Mouse (Mus musculus) midbrain, embryonic 16.5 days (tissue): ENCODE measurements around the gene D630045J12Rik. TPM values are rescaled to one million over a fixed set of nuclear protein-coding genes. Genes with fewer than 3 reads are reported as not detected.

ENCODE experiments used
- ATAC-seq: fragments of 200-750 bp; cut with Nextera tagmentation; 2 replicates; pipeline ENCODE4 v1.8.0; 2017; ENCODE audit warnings: moderate TSS enrichment
- H3K27ac ChIP-seq: fragments of 300-500 bp; sonication (generic); 2 replicates; pipeline ENCODE4 v1.5.1; 2014; ENCODE audit warnings: mild to moderate bottlenecking, low read length, mixed read lengths
- H3K27me3 ChIP-seq: fragments of 300-500 bp; sonication (generic); 2 replicates; pipeline ENCODE4 v1.6.1; 2014; ENCODE audit warnings: low read depth, low read length, mixed read lengths; ENCODE audit not compliant: control insufficient read depth, insufficient read depth
- H3K36me3 ChIP-seq: fragments of 300-500 bp; sonication (generic); 2 replicates; pipeline ENCODE4 v1.6.1; 2014; ENCODE audit warnings: mild to moderate bottlenecking, low read length, moderate library complexity, mixed read lengths; ENCODE audit not compliant: control insufficient read depth, insufficient read depth
- H3K4me1 ChIP-seq: fragments of 300-500 bp; sonication (generic); 2 replicates; pipeline ENCODE4 v1.6.1; 2014; ENCODE audit warnings: mild to moderate bottlenecking, low read length, mixed read lengths; ENCODE audit not compliant: control insufficient read depth, insufficient read depth
- H3K4me2 ChIP-seq: fragments of 300-500 bp; sonication (generic); 2 replicates; pipeline ENCODE4 v1.6.1; 2014; ENCODE audit warnings: mild to moderate bottlenecking, low read length, mixed read lengths
- H3K4me3 ChIP-seq: fragments of 300-500 bp; sonication (generic); 2 replicates; pipeline ENCODE4 v1.5.1; 2014; ENCODE audit warnings: low read depth, mild to moderate bottlenecking, low read length, moderate library complexity, mixed read lengths
- H3K9ac ChIP-seq: fragments of 300-500 bp; sonication (generic); 2 replicates; pipeline ENCODE4 v1.6.1; 2014; ENCODE audit warnings: low read depth, low read length, mixed read lengths
- H3K9me3 ChIP-seq: fragments of 300-500 bp; sonication (generic); replicated peaks from 2 replicates; pipeline ENCODE4 v1.6.1; 2014; ENCODE audit warnings: mild to moderate bottlenecking, low read length, mixed read lengths; ENCODE audit not compliant: control insufficient read depth, poor library complexity, severe bottlenecking
- WGBS: fragments of 180-500 bp; shearing (Covaris S2); extraction: QIAGEN DNeasy Blood & Tissue Kit; methylation state at CpG from one replicate; pipeline ENCODE4 v1.1.7; 2014; 5-methylcytosine and 5-hydroxymethylcytosine counted together
- polyA plus RNA-seq: library from polyadenylated mRNA; unstranded; fragments of >200 nt; fragmentation: Nextera tagmentation; extraction: Ambion mirVana; gene quantifications from 2 replicates; pipeline ENCODE4 v1.2.1, GENCODE M21; 2015

D630045J12Rik gene
- polyA plus RNA-seq, 1 experiment from 2014 or later: 15.8 TPM

DNA sequence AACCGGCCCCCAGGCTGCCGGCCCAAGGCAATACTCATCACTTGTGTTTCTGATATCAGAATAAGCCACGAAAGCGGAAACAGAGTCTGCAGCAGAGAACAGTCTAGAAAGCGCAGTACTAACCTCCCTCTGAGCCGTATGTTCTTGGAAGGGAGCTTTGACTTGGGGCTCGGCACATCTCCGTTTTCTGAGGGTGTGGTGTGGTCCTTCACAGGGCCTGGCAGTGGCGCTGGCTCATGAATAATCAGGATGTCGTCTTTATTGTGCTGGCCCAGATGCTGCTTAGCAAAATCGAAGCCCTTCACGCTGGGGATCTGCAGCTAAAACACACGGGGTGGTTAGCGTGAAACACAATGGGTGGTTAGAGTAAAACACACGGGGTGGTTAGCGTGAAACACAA lies 95.9 kb downstream of the D630045J12Rik start:
- Histone ChIP-seq H3K27ac (peak overlapping the region; percentile 2; the same call in 1 of the 2 replicates), H3K36me3 (peaks cover 12% of the 10 kb centered on the region), H3K9ac (no peak overlapping the region)

DNA sequence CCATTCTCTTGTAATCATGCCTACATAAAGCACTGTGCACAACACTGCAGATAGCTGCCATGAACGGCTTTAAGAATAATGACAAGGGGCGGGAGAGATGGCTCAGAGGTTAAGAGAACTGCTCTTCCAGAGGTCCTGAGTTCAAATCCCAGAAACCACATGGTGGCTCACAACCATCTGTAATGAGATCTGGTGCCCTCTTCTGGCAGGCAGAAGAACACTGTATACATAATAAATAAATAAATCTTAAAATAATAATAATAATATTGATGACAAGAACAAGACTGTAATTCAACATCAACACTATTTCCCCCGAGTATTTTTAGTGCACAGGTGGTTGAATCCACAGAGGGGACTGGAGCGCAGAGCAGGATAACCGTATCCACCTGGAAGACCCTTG lies 97.6 kb downstream of the D630045J12Rik start:
- no peaks in the 10 kb centered on the region for H3K9me3 ChIP-seq
- H3K27me3 ChIP-seq: no peaks in the 10 kb centered on the region
- peaks cover 13% of the 10 kb centered on the region for H3K4me1 ChIP-seq
- no peak overlapping the region for H3K9ac ChIP-seq
- WGBS: 94% methylated on average over 5 of the region's 5 CpGs
- H3K4me3 ChIP-seq: no peak overlapping the region
- no peak for ATAC-seq
- no peak overlapping the region for H3K4me2 ChIP-seq
- H3K36me3 ChIP-seq: peaks cover 14% of the 10 kb centered on the region
- H3K27ac ChIP-seq: no peak overlapping the region

More for the DNA sequence above, 95.9 kb downstream of the D630045J12Rik start:
- ATAC-seq: no peak
- 40% methylated on average over 16 of the region's 16 CpGs for WGBS
- Histone ChIP-seq H3K27me3 (no peaks in the 10 kb centered on the region), H3K4me1 (peaks cover 13% of the 10 kb centered on the region), H3K4me2 (no peak overlapping the region), H3K4me3 (no peak overlapping the region), H3K9me3 (no peaks in the 10 kb centered on the region)

DNA sequence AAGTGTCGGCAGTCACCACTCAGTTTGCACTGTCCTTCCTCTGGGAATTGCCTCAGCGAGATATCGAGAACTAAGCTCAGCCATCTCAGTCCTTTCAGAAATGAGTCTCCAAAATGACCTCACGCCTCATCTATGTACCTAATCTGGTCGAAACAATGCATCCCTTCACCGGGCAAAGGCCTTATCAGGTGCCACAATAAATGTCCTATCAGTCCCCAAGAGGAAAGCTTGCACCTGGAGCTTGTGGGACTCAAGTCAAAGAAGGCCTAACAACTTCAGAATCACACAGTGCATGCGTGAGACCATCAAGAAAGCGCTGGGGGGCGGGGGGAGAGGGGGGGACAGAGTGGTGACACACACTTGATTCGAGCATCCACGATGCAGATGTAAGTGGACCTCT lies 101.5 kb downstream of the D630045J12Rik start:
- H3K4me1 ChIP-seq: no peaks in the 10 kb centered on the region
- no peak for ATAC-seq
- H3K27ac ChIP-seq: no peak overlapping the region
- no peaks in the 10 kb centered on the region for H3K27me3 ChIP-seq
- no peak overlapping the region for H3K4me3 ChIP-seq
- 85% methylated on average over 11 of the region's 11 CpGs for WGBS
- H3K9ac ChIP-seq: no peak overlapping the region
- no peak overlapping the region for H3K4me2 ChIP-seq
- H3K9me3 ChIP-seq: no peaks in the 10 kb centered on the region
- H3K36me3 ChIP-seq: peaks cover 26% of the 10 kb centered on the region

GRCm38 (mm10) chr6:38149483-38149882 lies 104.3 kb downstream of the D630045J12Rik start:
- H3K27ac ChIP-seq: no peak overlapping the region
- no peak overlapping the region for H3K9ac ChIP-seq
- no peak overlapping the region for H3K4me2 ChIP-seq
- 90% methylated on average over 19 of the region's 19 CpGs for WGBS
- H3K4me1 ChIP-seq: no peaks in the 10 kb centered on the region
- no peaks in the 10 kb centered on the region for H3K27me3 ChIP-seq
- peaks cover 28% of the 10 kb centered on the region for H3K36me3 ChIP-seq
- H3K9me3 ChIP-seq: no peaks in the 10 kb centered on the region
- H3K4me3 ChIP-seq: no peak overlapping the region
- ATAC-seq: no peak

GRCm38 (mm10) chr6:38148626-38149025 lies 105.2 kb downstream of the D630045J12Rik start:
- Histone ChIP-seq H3K4me1 (no peaks in the 10 kb centered on the region), H3K4me3 (no peak overlapping the region), H3K9me3 (no peaks in the 10 kb centered on the region), H3K27me3 (no peaks in the 10 kb centered on the region), H3K36me3 (peaks cover 28% of the 10 kb centered on the region), H3K27ac (no peak overlapping the region), H3K9ac (no peak overlapping the region), H3K4me2 (no peak overlapping the region)
- 90% methylated on average over 10 of the region's 10 CpGs for WGBS
- no peak for ATAC-seq

GRCm38 (mm10) chr6:38147301-38147700 lies 106.5 kb downstream of the D630045J12Rik start:
- Histone ChIP-seq H3K4me1 (no peaks in the 10 kb centered on the region), H3K27me3 (no peaks in the 10 kb centered on the region), H3K27ac (no peak overlapping the region), H3K9ac (no peak overlapping the region), H3K4me2 (no peak overlapping the region), H3K4me3 (no peak overlapping the region), H3K9me3 (no peaks in the 10 kb centered on the region), H3K36me3 (peaks cover 29% of the 10 kb centered on the region)
- ATAC-seq: no peak
- 86% methylated on average over 5 of the region's 5 CpGs for WGBS

DNA sequence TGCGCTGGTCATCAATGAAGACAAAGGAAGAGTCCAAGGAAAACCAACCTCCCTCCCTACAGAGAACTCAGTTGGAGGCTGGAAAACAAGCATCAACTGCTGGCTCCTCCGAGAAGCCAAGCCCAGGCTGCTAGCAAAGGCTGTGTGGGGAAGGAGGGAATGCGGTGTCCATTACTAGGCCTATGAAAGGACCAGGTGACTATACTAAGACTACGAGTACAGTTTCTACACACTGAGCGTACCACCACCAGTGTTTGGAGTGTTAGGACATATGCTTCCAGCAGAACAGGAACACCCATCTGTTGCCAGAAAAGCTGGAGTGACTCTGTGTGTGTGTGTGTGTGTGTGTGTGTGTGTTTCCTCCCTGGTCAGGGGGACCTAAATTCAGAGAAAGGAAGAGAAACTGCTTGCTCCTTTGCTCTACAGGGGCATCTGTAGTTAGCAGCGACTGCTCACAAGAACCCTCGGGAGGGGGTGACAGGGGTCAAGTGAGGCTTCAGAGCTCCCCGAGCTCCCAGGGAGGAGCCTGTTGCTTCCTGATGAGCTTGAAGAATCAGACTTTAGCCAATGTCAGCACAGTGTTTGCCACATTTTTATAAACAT lies 108.2 kb downstream of the D630045J12Rik start:
- H3K9ac ChIP-seq: no peak overlapping the region
- H3K4me2 ChIP-seq: no peak overlapping the region
- no peaks in the 10 kb centered on the region for H3K4me1 ChIP-seq
- H3K36me3 ChIP-seq: peaks cover 31% of the 10 kb centered on the region
- 65% methylated on average over 8 of the region's 8 CpGs for WGBS
- H3K9me3 ChIP-seq: no peaks in the 10 kb centered on the region
- ATAC-seq: no peak
- H3K27me3 ChIP-seq: no peaks in the 10 kb centered on the region
- no peak overlapping the region for H3K27ac ChIP-seq
- H3K4me3 ChIP-seq: no peak overlapping the region

- 78% methylated on average over 9 of the region's 9 CpGs for WGBS
- no peaks in the 10 kb centered on the region for H3K9me3 ChIP-seq
- no peak overlapping the region for H3K4me2 ChIP-seq
- H3K4me3 ChIP-seq: no peak overlapping the region
- no peak overlapping the region for H3K9ac ChIP-seq
- no peak overlapping the region for H3K27ac ChIP-seq
- no peak for ATAC-seq
- H3K4me1 ChIP-seq: no peaks in the 10 kb centered on the region
- peaks cover 31% of the 10 kb centered on the region for H3K36me3 ChIP-seq
- H3K27me3 ChIP-seq: no peaks in the 10 kb centered on the region
These were observed 109.4 kb downstream of the D630045J12Rik start for GRCm38 (mm10) chr6:38144161-38144998.

- H3K4me1 ChIP-seq: no peaks in the 10 kb centered on the region
- H3K27me3 ChIP-seq: no peaks in the 10 kb centered on the region
- no peak overlapping the region for H3K9ac ChIP-seq
- 96% methylated on average over 9 of the region's 9 CpGs for WGBS
- no peak overlapping the region for H3K4me2 ChIP-seq
- no peak overlapping the region for H3K27ac ChIP-seq
- peaks cover 20% of the 10 kb centered on the region for H3K36me3 ChIP-seq
- no peak for ATAC-seq
- H3K4me3 ChIP-seq: no peak overlapping the region
- no peaks in the 10 kb centered on the region for H3K9me3 ChIP-seq
These were observed 113.4 kb downstream of the D630045J12Rik start for GRCm38 (mm10) chr6:38140402-38140801.
